Mouse (Mus musculus): ENCODE measurements around the gene Eif3i.
A peak's percentile ranks its signal among the peaks of the same experiment; 100 is the strongest.

The Eif3i gene

DNA sequence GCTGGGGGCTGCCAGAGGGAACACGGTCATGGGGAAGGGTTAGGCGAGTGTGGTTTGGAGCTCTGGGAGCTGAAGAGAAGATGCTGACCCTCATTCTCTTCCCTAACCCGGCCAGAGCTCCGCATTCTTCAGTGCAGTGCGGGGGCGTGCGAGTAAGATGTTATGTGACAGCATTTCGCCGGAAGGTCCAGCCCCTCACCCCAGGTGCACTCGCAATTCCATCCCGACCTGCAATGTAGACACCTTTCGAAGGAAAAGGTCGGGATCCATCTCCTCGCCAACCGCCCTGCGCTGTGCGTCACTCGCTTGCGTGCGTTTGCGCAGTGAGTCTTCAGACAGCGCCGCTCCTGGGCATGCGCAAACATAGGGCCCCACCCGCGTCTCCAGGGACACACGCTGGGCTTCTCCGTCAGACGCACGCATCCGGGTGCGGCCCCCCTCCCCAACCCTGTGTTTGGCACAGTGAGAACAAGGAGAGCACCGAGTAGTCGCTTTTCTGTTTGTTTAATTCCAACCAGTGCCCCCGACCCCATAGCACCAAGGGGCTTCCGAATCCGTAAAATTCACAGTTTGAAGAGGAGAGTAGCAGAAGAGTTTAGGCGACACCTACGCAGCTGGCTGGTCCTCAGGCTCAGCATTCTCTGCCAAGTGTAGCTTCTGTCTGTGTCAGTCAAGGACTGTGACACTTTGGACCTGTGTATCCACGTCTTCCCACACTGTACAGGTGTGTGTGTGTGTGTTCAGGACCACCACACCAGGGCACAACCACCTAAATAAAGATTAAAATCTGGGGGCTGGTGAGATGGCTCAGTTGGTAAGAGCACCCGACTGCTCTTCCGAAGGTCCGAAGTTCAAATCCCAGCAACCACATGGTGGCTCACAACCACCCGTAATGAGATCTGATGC, 18.6 kb upstream of the Eif3i start, which contains the start of gene Iqcc:
TSS of gene Iqcc (minus strand) at position 314 of the 906 bp plus-strand sequence.
- DNase-seq (ENCODE audit: low read depth, low spot score), result peak; percentile 94

DNA sequence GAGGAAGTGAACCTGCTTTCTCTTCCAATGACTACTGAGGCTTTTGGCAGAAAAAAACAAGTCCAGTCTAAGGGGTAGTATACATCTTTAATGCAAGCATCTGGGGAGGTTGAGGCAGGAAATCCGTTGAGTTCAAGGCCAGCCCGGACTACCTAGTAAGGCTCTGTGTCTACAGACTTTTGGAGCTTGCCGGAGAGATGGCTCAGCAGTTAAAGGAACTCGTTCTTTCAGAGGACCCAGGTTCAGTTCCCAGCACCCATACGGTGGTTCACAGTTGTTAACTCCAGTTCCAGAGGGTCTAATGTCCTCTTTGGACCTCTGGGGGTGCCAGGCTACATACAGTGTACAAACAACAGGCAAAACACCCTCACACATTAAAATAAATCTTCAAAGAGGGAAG, 17.6 kb upstream of the Eif3i start:
- DNase-seq (ENCODE audit: low read depth, low spot score), result no peak

DNA sequence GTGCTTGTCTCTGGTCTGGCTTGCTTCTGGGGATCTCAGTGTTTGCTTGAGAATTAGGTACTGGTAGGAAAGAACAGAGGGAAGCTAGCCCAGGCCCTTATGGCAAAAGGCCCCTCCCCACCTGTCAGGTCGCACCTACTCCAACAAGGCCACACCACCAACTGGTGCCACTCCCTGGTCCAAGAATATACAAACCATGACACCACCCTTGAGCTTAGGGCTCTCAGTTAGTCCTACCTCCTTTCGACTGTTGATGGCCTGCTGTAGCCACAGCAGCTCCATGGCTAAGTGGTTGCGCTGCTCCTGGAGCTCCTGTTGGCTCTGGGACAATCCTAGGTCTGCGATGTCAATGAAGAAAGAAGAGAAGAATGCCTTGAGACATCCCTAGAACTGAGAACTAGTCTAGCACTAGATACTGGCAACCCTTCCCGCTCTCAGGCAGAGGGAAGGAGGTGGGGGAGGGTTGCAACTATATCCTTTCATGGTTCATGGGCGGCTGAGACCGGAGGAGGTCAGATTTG, 16.7 kb upstream of the Eif3i start:
- DNase-seq (ENCODE audit: low read depth, low spot score), result no peak

DNA sequence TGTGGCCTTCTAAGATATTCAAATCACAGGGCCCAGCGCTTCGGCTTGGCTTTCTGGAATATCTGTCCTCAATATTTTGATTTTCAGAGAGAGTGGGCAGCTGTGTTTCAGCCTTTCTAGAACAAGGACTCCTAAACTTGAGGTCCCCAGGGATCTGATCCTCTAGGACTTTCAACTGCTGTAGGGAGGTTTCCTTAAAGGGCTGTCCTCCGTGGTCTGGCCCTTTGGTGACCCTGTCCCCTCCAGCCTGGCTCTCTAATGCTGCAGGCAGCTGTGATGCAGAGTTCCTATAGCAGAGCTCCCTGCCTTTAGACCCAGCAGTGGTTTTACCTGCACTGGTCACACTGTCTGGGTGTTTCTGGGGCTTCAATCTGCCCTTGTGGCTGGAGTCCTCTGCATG, 16.2 kb upstream of the Eif3i start:
- DNase-seq (ENCODE audit: low read depth, low spot score), result no peak

DNA sequence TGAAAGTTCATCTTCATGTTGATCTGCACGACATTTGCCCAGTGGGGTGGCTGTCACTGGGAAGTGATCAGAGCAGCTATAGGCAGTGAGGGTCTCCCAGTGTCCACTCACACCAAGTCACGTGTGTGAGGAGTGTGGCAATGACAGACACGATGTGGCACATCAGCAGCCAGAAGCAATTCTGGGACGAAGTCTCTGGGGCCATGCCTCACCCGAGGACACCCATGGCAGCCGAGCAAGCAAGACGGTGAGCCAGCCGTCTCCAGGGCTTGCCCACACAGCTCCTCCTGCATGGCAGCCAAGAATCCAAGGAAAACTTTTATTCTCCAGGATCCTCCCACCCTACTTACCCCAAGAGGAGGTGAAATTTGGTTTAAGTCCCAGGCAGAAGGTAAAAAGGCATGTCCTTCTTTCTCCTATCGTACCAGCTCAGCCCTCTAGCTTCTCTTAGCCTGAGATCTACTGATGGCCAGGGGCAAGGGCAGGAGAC, 15.4 kb upstream of the Eif3i start:
- DNase-seq (ENCODE audit: low read depth, low spot score), result no peak

DNA sequence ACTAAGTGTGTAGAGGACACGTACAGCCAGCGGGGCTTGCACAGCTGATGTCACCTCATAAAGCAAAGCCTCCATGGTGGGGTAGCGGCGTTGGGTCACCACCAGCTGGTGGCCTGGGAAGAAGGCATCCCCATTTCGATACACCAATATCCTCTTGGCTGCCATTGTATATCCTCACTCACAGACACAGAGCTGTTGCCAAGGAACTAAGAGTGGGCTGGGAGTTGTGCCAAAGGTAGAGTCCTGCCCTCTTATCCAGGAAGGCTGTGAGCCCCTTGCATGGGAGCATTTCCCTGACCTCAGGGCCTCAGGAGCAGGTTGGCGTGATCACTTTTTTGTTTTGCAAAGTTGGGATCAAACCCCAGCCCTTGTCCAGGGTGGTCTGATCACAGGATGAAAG, 13.6 kb upstream of the Eif3i start, which contains the start of gene Dcdc2b:
TSS of gene Dcdc2b (minus strand) at position 165 of the 400 bp plus-strand sequence.
- DNase-seq (ENCODE audit: low read depth, low spot score), result no peak

DNA sequence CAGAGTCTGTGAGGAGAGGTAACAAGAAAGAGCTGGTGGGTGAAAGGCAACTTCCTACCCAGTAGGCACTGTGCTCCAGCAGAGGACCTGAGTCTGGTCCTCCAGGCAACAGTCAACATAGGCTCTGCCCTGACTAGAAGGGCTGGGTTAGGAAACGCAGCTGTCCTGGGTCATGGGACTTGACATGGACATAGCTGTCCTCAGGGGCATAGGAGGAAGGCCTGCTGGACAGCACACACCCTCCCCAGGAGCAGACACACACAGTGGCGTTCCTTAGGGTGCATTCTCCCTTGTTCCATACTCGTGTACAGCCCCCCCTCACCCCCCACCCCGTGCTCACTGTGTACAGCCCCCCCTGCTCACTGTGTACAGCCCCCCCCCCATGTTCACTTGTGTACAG, 10.0 kb upstream of the Eif3i start:
- DNase-seq (ENCODE audit: low read depth, low spot score), result no peak

DNA sequence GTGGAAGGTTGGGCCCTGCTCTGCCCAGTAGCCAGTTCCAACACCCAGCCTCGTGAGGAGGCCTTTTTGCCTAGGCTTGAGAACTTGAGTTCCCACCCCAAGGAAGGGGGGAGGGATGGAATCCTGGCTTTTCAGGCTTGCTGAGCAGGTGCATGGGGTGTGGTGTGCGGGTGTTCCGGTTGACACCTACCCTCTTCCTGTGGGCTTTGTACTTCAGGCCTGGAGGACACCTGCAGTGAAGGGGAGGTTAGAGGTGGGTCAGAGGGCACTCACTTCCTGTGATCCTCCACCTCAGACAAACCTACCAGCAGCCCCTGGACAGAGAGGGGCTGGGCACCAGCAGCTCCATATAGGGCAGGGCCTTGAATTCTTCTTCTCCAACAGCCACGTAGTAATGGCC, 9.6 kb upstream of the Eif3i start:
- peak; percentile 80 for DNase-seq (ENCODE audit: low read depth, low spot score)

DNA sequence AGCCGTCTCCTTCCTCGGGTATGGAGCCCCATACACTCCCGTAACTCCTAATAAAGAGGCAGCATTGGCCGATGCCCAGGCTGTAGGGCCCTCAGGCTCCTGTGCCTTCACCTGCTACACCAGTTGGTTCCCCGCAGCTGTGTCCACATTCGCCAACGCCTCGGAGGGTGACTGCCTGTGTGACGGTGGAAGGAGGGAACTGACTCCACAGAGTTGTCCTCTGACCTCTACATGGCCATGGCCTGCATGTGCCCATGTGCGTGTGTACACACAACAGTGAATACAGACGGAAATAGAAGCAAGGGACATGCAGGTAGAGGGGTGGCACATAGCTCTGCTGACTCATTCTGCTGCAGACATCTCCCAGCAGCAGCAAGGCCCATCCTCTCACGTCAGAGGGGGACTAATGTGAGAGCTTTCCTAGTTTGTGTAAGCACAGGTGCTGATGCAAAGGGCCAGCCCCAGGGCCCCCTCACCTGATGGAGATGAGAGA, 8.7 kb upstream of the Eif3i start:
- no peak for DNase-seq (ENCODE audit: low read depth, low spot score)

DNA sequence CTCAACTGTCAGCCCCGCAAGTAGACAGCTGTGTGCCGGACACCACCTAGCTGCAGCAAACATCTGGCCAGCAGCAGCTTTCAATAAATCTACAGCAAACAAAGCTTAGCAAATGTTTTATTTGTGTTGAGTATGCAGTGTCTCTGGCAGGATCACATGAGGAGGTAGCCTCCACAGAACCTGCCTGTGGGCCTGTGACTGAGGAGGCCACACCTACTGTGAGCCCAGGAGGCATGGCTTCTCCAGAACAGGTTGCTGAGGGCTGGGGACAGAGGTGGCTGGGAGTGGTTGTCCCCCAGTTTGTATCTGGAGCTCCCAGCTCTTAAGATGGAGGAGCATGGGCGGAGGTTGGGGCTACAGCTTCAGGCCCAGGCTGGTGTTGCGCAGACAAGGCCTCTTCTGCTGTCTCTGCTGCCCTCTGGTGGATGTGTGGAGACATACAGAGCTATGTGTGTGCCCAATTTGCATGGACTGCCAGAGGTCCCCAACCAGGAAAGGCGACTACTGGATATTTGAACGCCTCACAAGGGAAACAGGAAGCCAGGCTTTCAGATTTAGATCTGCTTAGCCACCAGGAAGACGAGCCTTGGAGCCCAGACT, 8.1 kb upstream of the Eif3i start:
- peak; percentile 94 for DNase-seq (ENCODE audit: low read depth, low spot score)

DNA sequence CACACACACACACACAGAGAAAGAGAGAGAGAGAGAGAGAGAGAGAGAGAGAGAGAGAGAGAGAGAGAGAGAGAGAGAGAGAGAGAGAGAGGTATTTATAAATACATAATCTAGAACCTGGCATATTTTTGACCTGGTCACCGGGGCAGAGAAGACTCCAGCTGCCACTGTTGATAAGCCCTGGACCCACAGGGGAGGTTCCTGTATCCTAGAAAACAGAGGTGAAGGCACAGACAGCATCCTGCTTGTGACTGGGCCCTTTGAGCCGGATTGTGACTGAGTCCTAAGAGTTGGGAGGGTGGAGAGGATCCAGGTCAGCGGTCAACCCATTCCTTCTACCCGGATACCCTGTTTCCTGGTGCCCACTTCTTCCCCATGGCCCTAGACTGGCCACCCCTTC, 11.6 kb downstream of the Eif3i start:
- no peak for DNase-seq (ENCODE audit: low read depth, low spot score)

DNA sequence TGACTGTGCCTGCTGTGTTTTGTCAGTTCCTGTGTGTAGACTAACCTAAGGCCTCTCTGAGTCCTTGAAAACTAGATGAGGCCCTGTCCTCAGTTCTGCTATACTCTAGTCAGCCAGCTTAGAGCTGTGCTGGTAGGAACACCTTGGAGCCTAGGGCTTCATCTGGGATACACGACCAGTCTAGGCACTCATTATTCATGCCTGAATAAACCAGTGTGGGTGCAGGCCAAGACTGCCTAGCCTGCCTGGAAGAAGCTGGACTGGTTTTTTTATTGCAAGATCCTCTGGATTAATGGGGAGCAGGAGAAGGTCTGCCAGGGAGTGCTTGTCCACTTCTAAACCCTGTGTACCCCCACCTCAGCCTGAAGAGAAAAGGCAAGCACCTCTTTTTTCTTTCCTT, 13.5 kb downstream of the Eif3i start:
- no peak for DNase-seq (ENCODE audit: low read depth, low spot score)

DNA sequence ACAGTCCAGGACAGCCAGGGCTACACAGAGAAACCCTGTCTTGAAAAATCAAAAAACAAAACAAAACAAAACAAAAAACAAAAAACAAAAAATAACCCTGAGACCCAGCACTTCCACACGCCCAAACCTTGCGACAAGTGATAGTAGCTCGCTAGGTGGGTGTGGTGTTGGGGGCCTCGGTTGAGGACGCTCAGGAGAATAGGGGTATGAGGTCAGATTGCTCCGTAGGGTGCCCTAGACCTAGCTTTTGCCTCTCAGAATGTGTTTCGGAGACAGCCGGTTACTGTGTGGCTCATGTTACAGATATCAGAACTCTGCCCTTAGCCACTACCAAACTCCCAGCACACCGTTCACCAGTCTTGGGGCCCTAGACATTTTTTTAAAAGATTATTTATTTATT, 14.7 kb downstream of the Eif3i start:
- no peak for DNase-seq (ENCODE audit: low read depth, low spot score)

DNA sequence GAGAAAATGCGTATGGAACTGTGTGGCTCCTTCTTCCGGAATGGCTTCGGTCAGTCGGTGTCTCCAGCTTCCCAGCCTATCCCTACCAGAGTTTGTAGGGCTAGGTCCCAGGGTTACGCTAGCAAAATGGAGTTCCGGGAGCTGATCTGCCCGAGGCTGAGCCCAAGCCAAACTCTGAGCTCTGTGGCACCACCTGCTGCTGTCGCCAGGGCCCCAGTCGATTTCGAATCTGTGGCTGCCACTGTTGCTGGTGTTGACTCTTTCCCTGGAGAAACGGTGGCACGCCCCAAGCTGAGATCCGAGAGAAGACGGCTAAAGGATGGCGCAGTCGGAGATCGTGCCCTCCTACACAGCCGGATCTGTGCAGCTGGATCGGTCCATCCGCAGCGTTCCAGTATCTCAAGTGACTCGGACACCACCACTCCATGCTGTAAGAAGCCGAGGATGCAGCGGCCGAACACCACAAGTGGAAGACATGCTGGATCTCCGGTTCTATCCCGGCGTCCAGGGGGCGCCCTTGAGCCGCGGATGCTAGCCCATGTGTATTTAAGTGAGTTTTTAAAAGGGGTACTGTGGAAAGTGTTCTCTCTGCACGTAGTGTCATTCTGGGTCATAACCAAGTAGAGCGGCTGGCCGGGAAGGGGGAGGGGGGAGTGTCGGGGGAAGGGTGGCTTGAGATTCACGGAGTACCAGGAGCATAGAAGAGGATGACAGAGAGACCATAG, 15.4 kb downstream of the Eif3i start:
- peak; percentile 93 for DNase-seq (ENCODE audit: low read depth, low spot score)

DNA sequence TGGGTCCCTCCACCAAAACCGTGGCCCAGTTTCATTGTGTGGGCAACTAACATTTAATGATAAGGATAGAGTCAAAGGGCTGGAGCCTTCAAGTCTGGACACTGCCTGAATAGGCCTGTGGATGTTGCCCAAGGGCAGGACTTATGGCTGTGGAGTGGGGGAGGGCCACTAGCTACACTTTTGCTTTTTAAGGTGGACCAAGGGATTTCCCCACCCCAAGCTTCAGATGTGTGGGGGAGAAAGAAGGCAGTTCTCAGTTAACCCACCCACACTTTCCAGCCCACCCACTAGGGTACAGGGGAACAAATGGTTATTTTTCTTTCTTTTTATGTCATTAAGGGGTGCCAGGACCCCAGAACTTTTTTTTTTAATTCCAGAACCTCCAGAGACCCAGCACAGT, 16.1 kb downstream of the Eif3i start:
- no peak for DNase-seq (ENCODE audit: low read depth, low spot score)

DNA sequence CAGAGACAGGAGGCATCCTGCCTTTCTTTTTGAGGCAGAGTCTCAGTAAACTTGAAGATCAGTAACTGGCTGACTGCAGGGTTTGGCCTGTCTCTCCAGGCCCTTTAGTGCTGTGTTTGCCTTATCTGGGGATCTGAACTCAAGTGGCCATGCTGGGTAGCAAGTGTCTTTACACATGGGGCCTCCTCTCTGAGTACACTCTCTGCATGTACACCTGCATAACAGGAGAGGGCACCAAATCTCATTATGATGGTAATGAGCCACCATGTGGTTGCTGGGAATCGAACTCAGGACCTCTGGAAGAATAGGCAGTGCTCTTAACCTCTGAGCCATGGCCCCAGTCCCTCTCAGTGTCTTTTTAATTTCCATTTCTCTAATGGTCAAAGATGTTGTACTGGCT, 18.2 kb downstream of the Eif3i start:
- peak; percentile 77 for DNase-seq (ENCODE audit: low read depth, low spot score)

DNA sequence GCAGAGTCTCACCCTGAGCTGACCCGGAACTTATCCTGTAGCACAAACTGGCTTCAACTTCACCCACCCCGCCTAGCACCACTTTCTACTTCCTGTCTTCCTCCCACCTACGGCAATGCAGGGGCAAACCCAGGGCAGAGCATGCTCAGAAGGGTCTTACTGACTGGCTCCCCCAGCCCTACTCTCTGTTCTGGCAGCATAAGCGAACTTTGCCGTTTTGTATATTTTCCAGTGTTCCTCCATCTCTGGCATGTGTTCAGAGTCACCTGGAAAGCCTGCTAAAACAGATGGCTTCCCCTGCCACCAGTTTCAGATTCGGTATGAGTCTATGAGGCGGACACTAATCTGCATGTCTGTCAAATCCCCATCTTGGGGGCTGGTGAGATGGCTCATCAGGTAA, 20.1 kb downstream of the Eif3i start:
- DNase-seq (ENCODE audit: low read depth, low spot score), result peak; percentile 75

DNA sequence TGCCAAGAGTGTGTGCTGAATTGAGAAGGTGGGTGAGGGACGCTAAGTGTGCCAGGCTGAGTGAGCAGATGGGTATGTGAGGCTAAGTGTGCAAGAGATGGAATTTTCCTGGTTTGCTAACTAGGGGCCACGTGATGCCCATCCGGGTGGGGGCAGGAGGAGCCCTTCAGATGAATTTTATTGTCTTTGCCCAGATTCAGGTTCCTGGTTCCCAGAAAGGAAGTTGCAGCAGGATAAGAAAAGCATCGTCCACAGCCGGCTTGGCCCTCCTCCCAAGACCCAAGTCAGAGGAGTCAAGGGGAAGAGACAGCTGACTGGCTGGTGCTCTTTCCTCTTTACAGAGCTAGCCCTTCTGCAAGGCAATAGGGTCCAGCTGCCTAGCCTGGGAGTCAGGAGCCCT, 22.0 kb downstream of the Eif3i start, which contains the start of gene Fam167b:
TSS of gene Fam167b (minus strand) at position 84 of the 400 bp plus-strand sequence.
- DNase-seq (ENCODE audit: low read depth, low spot score), result no peak

DNA sequence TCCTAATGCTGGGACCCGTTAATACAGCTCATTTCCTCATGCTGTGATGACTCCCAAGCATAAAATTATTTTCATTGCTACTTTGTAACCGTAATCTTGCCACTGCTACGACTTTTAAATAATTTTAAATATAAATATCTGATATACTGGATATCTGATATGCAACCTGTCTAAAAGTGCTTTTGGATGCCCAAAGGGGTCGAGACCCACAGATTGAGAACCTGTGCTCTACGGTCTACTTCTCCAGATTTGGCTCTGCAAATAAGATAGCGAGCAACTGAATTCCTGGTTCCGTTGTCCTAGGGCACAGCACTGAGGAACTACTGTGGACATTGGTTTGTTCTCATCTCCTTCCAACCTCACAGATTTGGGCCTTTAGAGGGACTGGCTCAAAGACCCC, 22.8 kb downstream of the Eif3i start:
- DNase-seq (ENCODE audit: low read depth, low spot score), result no peak

DNA sequence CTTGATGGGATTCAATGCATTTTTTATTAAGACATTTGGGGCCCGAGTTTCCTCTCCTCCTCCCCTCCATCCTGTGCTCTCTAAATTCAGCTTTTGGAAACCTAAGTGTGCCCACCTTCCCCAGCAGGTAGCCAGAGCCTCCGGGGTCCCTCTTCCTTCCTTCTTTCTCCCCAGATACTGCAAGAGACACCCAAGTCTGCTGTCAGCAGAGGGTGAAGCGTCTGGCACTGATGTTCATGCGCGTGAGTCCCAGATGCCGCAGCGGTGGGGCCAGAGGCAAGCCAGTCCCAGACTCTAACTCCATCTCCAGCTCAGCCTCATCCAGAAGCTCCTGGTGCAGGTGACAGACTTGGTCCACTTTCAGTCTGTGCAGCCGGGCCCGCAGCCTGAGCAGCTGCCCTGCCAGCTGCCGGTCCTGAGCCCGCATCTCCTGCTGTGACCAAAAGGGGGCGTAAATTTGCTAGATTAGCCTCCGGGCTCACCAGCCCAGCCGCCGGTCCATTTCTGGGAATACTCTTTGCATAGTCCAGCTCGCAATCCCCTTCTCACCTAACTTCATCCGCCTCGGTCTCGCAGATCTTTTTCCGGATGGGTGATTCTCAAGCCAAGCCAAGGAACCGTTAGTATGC, 23.5 kb downstream of the Eif3i start:
- peak; percentile 75 for DNase-seq (ENCODE audit: low read depth, low spot score)

DNA sequence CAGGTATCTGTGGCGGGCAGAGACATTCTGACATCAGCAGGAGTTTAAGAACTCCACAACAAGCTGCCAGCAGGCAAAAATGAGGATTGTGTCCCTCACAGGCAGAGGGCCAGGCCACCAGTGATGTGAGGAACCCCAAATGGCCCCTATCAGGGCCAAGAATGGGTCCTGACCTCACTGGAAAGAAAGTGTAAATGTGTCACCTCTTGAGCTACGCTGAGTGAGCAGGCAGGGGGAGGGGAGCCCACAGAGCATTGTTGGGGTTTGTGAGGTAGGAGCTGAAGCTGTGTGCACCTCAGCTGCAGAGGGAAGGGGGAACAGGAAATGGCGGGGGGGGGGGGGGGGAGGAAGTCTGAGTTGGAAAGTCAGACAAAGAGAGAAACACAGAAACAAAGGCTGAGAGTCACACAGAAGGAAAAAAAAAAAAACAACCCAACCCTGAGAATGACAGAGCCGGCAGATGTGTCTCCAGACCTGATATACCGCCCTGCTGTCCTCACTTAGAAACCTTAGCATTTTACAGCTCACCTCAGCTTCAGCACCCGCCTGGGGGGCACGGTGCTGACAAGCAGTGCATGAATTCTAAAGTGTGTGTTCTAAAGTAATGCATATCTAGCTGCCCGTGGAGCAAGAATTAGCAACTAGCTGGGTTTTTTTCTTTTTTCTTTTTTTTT, 25.1 kb downstream of the Eif3i start:
- no peak for DNase-seq (ENCODE audit: low read depth, low spot score)
